Mouse (Mus musculus): ENCODE measurements around the gene Traf3ip2.

DNA sequence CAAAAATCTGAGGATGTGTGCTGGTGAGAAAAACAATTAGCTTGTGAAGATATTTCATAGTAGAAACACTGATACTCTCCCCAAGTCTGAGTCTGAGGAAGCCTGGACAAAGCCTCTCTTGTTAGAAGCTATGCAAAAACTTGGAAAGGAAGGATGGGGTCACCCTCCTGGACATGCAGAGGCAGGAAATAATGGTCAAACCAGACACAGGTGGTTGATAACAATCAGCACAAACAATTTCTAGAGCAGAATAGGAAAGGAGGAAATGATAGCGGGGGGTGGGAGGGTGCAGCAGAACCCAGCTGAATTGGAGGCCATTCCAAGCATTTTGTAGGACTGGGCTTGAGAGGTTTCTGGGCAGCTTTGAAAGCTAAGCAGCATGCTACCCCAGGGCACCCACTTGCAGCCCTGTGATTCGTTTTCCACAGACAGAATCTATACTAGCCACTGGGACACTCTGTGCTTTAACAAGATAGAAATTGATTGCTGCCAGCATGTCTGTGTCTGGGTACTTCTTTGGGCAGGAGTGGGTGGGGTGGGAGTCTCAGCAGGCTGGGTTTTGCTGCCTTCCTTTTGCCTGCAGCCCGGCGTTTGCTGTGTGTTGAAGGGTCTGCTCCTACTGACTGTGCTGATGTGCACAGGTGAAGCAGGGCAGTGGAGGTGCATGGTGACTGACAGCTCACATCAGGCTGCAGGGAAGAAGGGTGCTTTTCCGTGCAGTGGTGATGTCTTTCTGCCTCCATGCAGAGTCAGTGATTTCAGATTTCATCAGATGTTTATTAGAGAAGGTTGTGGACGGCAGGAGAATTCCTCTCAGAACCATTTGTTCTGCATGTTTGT, 33.3 kb downstream of the Traf3ip2 start:
- TF ChIP-seq POLR2A (IDR thresholded peaks at IDR 0.05; ENCODE audit: borderline replicate concordance, control insufficient read depth, low read depth, low read length) (no peak), CTCF (IDR thresholded peaks at IDR 0.05; ENCODE audit: control insufficient read depth, insufficient read depth, low read length) (no peak)
